Mouse (Mus musculus): ENCODE results near the gene Cmklr1. TPM values are rescaled to one million over a fixed set of nuclear protein-coding genes. Genes with fewer than 3 reads are reported as not detected.
A peak's percentile ranks its signal among the peaks of the same experiment; 100 is the strongest.

The Cmklr1 gene
- polyA plus RNA-seq, 1 experiment from 2014 or later: 1.3 TPM

DNA sequence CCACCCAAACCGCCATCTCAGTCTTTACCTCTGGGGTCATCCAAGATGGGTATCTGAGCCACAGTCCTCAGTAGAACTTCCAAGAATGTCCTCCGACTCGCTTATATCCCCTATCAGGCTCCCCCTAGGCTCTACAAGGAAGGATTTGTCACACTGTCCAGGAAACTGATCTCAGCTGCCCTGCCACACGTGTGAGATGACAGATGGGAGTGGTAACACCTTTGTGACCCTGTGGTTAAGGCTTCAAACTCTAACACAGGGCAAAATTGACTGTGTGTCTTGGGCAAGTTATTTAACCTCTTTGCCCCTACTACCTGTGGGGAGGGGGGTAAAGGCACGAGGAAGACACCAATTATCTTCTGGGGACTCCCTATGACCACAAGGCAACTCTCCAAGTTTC is 11.1 kb downstream of the Cmklr1 start:
- no peak for ATAC-seq
- Histone ChIP-seq H3K36me3 (ENCODE audit: control insufficient read depth, insufficient read depth, low read length) (no peaks in the 10 kb centered on the region), H3K27me3 (replicated peaks; ENCODE audit: control insufficient read depth, insufficient read depth, low read length) (no peaks in the 10 kb centered on the region), H3K9ac (ENCODE audit: low read depth, low read length) (no peak overlapping the region), H3K27ac (ENCODE audit: low read length) (no peak overlapping the region), H3K9me3 (ENCODE audit: control insufficient read depth, low read length) (no peaks in the 10 kb centered on the region), H3K4me2 (ENCODE audit: low read depth, low read length) (no peak overlapping the region), H3K4me3 (ENCODE audit: low read length) (no peak overlapping the region), H3K4me1 (ENCODE audit: control insufficient read depth, insufficient read depth, low read length) (peaks cover 4% of the 10 kb centered on the region; the same call in 1 of the 2 replicates)
- 72% methylated on average over 5 of the region's 5 CpGs for WGBS

DNA sequence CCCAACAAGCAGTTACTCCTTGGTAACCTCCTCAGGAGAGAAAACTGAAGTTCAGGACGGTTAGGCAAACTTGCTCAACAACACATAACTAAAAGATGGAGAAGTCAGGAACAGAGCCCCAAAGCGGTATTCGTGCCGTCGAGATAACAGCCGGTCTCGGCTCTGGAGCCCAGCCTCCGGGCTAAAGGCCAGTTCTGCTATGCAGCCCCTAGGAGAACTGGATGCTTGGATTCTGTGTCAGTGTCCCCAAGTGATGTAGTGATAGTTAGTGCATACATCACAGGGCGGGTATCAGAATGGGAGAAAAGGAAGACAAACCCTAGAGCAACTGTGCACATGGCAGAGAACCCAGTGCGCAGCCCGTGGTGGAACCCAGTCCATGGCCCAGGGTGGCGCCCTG is 12.2 kb downstream of the Cmklr1 start:
- ATAC-seq: no peak
- no peak overlapping the region for H3K4me2 ChIP-seq (ENCODE audit: low read depth, low read length)
- H3K4me1 ChIP-seq (ENCODE audit: control insufficient read depth, insufficient read depth, low read length): peaks cover 8% of the 10 kb centered on the region
- H3K27me3 ChIP-seq (replicated peaks; ENCODE audit: control insufficient read depth, insufficient read depth, low read length): no peaks in the 10 kb centered on the region
- H3K27ac ChIP-seq (ENCODE audit: low read length): no peak overlapping the region
- no peak overlapping the region for H3K9ac ChIP-seq (ENCODE audit: low read depth, low read length)
- no peaks in the 10 kb centered on the region for H3K36me3 ChIP-seq (ENCODE audit: control insufficient read depth, insufficient read depth, low read length)
- WGBS: 80% methylated on average over 12 of the region's 12 CpGs
- no peaks in the 10 kb centered on the region for H3K9me3 ChIP-seq (ENCODE audit: control insufficient read depth, low read length)
- no peak overlapping the region for H3K4me3 ChIP-seq (ENCODE audit: low read length)

- no peak overlapping the region for H3K9ac ChIP-seq (ENCODE audit: low read depth, low read length)
Observed at GRCm38 (mm10) chr5:113637631-113638030, 12.6 kb downstream of the Cmklr1 start.

GRCm38 (mm10) chr5:113635861-113636565 is 14.2 kb downstream of the Cmklr1 start:
- no peaks in the 10 kb centered on the region for H3K9me3 ChIP-seq (ENCODE audit: control insufficient read depth, low read length)
- H3K36me3 ChIP-seq (ENCODE audit: control insufficient read depth, insufficient read depth, low read length): no peaks in the 10 kb centered on the region
- no peak for ATAC-seq
- H3K4me2 ChIP-seq (ENCODE audit: low read depth, low read length): no peak overlapping the region
- no peak overlapping the region for H3K27ac ChIP-seq (ENCODE audit: low read length)
- H3K9ac ChIP-seq (ENCODE audit: low read depth, low read length): no peak overlapping the region
- H3K4me1 ChIP-seq (ENCODE audit: control insufficient read depth, insufficient read depth, low read length): peaks cover 14% of the 10 kb centered on the region
- no peaks in the 10 kb centered on the region for H3K27me3 ChIP-seq (replicated peaks; ENCODE audit: control insufficient read depth, insufficient read depth, low read length)
- no peak overlapping the region for H3K4me3 ChIP-seq (ENCODE audit: low read length)
- 70% methylated on average over 15 of the region's 15 CpGs for WGBS

More at GRCm38 (mm10) chr5:113637631-113638030, 12.6 kb downstream of the Cmklr1 start:
- Histone ChIP-seq H3K4me2 (ENCODE audit: low read depth, low read length) (no peak overlapping the region), H3K36me3 (ENCODE audit: control insufficient read depth, insufficient read depth, low read length) (no peaks in the 10 kb centered on the region), H3K9me3 (ENCODE audit: control insufficient read depth, low read length) (no peaks in the 10 kb centered on the region), H3K4me1 (ENCODE audit: control insufficient read depth, insufficient read depth, low read length) (peaks cover 12% of the 10 kb centered on the region), H3K4me3 (ENCODE audit: low read length) (no peak overlapping the region), H3K27me3 (replicated peaks; ENCODE audit: control insufficient read depth, insufficient read depth, low read length) (no peaks in the 10 kb centered on the region), H3K27ac (ENCODE audit: low read length) (no peak overlapping the region)
- 88% methylated on average over 4 of the region's 4 CpGs for WGBS
- ATAC-seq: no peak

- H3K36me3 ChIP-seq (ENCODE audit: control insufficient read depth, insufficient read depth, low read length): no peaks in the 10 kb centered on the region
- H3K9ac ChIP-seq (ENCODE audit: low read depth, low read length): no peak overlapping the region
- ATAC-seq: no peak
- no peaks in the 10 kb centered on the region for H3K9me3 ChIP-seq (ENCODE audit: control insufficient read depth, low read length)
- H3K4me1 ChIP-seq (ENCODE audit: control insufficient read depth, insufficient read depth, low read length): peaks cover 14% of the 10 kb centered on the region
- H3K4me2 ChIP-seq (ENCODE audit: low read depth, low read length): no peak overlapping the region
- 76% methylated on average over 7 of the region's 7 CpGs for WGBS
- H3K4me3 ChIP-seq (ENCODE audit: low read length): no peak overlapping the region
- H3K27me3 ChIP-seq (replicated peaks; ENCODE audit: control insufficient read depth, insufficient read depth, low read length): no peaks in the 10 kb centered on the region
- no peak overlapping the region for H3K27ac ChIP-seq (ENCODE audit: low read length)
Observed at GRCm38 (mm10) chr5:113634887-113635610, 15.2 kb downstream of the Cmklr1 start.

- no peak for ATAC-seq
- no peak overlapping the region for H3K9ac ChIP-seq (ENCODE audit: low read depth, low read length)
- WGBS: 39% methylated on average over 13 of the region's 13 CpGs
- no peak overlapping the region for H3K27ac ChIP-seq (ENCODE audit: low read length)
- no peaks in the 10 kb centered on the region for H3K36me3 ChIP-seq (ENCODE audit: control insufficient read depth, insufficient read depth, low read length)
- no peak overlapping the region for H3K4me2 ChIP-seq (ENCODE audit: low read depth, low read length)
- peaks cover 14% of the 10 kb centered on the region for H3K4me1 ChIP-seq (ENCODE audit: control insufficient read depth, insufficient read depth, low read length)
- no peaks in the 10 kb centered on the region for H3K9me3 ChIP-seq (ENCODE audit: control insufficient read depth, low read length)
- no peaks in the 10 kb centered on the region for H3K27me3 ChIP-seq (replicated peaks; ENCODE audit: control insufficient read depth, insufficient read depth, low read length)
- H3K4me3 ChIP-seq (ENCODE audit: low read length): no peak overlapping the region
Observed at GRCm38 (mm10) chr5:113634024-113634651, 16.1 kb downstream of the Cmklr1 start.

DNA sequence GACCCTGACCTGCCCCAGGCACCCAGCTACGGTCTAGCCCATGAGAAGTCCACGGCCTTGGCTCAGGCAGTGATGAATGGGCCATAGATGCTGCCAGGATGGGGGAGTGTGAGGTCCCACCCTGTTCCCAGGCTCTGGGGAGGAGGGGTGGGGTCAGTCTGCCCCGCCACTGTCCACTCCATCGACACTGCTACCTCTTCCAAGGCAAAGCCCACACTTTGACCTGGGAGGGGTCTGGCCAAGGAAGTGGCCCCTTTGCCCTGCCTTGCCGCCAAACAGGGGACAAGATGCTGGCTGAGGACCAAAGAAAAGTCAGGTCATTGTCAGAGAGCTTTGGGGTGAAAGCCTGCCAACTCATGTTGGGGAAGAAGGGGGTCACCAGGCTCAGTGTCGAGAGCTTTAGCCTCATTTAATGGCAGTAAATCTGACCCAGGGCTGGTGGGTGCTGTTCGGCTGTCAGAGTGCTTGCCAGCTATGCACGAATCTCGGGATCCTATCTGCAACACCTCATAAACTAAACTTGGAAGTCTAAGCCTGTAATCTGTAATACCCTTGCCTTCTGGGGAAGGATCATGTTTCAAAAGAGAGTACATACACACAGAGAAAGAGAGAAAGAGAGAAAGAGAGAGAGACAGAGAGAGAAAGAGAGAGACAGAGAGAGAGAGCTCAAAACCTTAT is 17.1 kb downstream of the Cmklr1 start:
- no peak overlapping the region for H3K4me3 ChIP-seq (ENCODE audit: low read length)
- H3K9me3 ChIP-seq (ENCODE audit: control insufficient read depth, low read length): no peaks in the 10 kb centered on the region
- no peak overlapping the region for H3K27ac ChIP-seq (ENCODE audit: low read length)
- 0 out of 2 replicates have a peak, but pooled peaks have one; percentile 22 for ATAC-seq
- no peaks in the 10 kb centered on the region for H3K36me3 ChIP-seq (ENCODE audit: control insufficient read depth, insufficient read depth, low read length)
- peaks cover 16% of the 10 kb centered on the region for H3K4me1 ChIP-seq (ENCODE audit: control insufficient read depth, insufficient read depth, low read length)
- H3K27me3 ChIP-seq (replicated peaks; ENCODE audit: control insufficient read depth, insufficient read depth, low read length): no peaks in the 10 kb centered on the region
- no peak overlapping the region for H3K4me2 ChIP-seq (ENCODE audit: low read depth, low read length)
- WGBS: 24% methylated on average over 9 of the region's 9 CpGs
- H3K9ac ChIP-seq (ENCODE audit: low read depth, low read length): no peak overlapping the region

DNA sequence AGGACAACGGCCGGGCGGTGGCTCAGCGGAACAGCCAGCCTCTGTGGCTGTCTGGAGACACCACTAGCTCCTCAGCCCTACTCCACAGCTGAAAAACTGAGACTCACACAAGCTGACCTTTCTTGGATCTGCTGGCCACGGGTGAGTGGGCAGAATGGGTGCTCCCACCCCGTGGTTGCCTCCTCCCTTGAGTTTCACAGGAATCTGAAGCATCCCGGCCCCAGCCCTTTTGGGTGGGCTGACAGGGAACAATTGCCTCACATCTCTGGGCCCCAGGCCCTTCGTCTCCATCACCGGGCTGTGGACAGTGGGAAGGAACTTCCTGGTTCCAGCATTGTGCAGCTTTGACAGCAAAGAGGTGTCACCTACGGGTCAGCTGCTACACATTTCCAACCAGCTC is 20.1 kb downstream of the Cmklr1 start:
- no peak overlapping the region for H3K27ac ChIP-seq (ENCODE audit: low read length)
- H3K4me1 ChIP-seq (ENCODE audit: control insufficient read depth, insufficient read depth, low read length): peaks cover 23% of the 10 kb centered on the region
- H3K9ac ChIP-seq (ENCODE audit: low read depth, low read length): no peak overlapping the region
- WGBS: 62% methylated on average over 10 of the region's 10 CpGs
- no peak overlapping the region for H3K4me3 ChIP-seq (ENCODE audit: low read length)
- H3K36me3 ChIP-seq (ENCODE audit: control insufficient read depth, insufficient read depth, low read length): no peaks in the 10 kb centered on the region
- no peaks in the 10 kb centered on the region for H3K27me3 ChIP-seq (replicated peaks; ENCODE audit: control insufficient read depth, insufficient read depth, low read length)
- H3K4me2 ChIP-seq (ENCODE audit: low read depth, low read length): no peak overlapping the region
- no peaks in the 10 kb centered on the region for H3K9me3 ChIP-seq (ENCODE audit: control insufficient read depth, low read length)
- ATAC-seq: no peak

GRCm38 (mm10) chr5:113629248-113629647 is 21.0 kb downstream of the Cmklr1 start:
- no peak overlapping the region for H3K27ac ChIP-seq (ENCODE audit: low read length)
- H3K36me3 ChIP-seq (ENCODE audit: control insufficient read depth, insufficient read depth, low read length): no peaks in the 10 kb centered on the region
- no peak overlapping the region for H3K4me3 ChIP-seq (ENCODE audit: low read length)
- ATAC-seq: no peak
- H3K4me1 ChIP-seq (ENCODE audit: control insufficient read depth, insufficient read depth, low read length): peaks cover 20% of the 10 kb centered on the region
- no peaks in the 10 kb centered on the region for H3K9me3 ChIP-seq (ENCODE audit: control insufficient read depth, low read length)
- H3K4me2 ChIP-seq (ENCODE audit: low read depth, low read length): no peak overlapping the region
- WGBS: 80% methylated on average over 3 of the region's 3 CpGs
- no peaks in the 10 kb centered on the region for H3K27me3 ChIP-seq (replicated peaks; ENCODE audit: control insufficient read depth, insufficient read depth, low read length)
- no peak overlapping the region for H3K9ac ChIP-seq (ENCODE audit: low read depth, low read length)
